Mouse (Mus musculus) small intestine, adult 2 months (tissue): ENCODE data around the gene Ppp2r1a. TPM values are rescaled to one million over a fixed set of nuclear protein-coding genes. Genes with fewer than 3 reads are reported as not detected.

Source experiments
- H3K27ac ChIP-seq: fragments of 200-500 bp; 2 replicates; pipeline ENCODE4 v1.5.1; 2012; ENCODE audit warnings: low read depth, low read length, control low read depth, inconsistent platforms; ENCODE audit not compliant: insufficient read depth
- H3K27me3 ChIP-seq: fragments of 200-500 bp; 2 replicates; pipeline ENCODE4 v1.6.1; 2012; ENCODE audit warnings: mild to moderate bottlenecking, moderate library complexity, low read length, inconsistent platforms; ENCODE audit not compliant: control insufficient read depth, insufficient read depth
- H3K36me3 ChIP-seq: fragments of 200-500 bp; 2 replicates; pipeline ENCODE4 v1.6.1; 2012; ENCODE audit warnings: mild to moderate bottlenecking, low read length, control low read depth, inconsistent platforms; ENCODE audit not compliant: control insufficient read depth, insufficient read depth
- H3K4me1 ChIP-seq: fragments of 200-500 bp; 2 replicates; pipeline ENCODE4 v1.6.1; 2012; ENCODE audit warnings: low read length, inconsistent platforms, mixed read lengths; ENCODE audit not compliant: control insufficient read depth, insufficient read depth, insufficient read length
- H3K4me3 ChIP-seq: fragments of 200-500 bp; 2 replicates; pipeline ENCODE4 v1.5.1; 2012; ENCODE audit warnings: low read depth, mild to moderate bottlenecking, control low read depth, inconsistent platforms, low read length, moderate library complexity
- CTCF ChIP-seq: fragments of 200-500 bp; IDR thresholded peaks from 2 replicates; pipeline ENCODE4 v1.5.1; 2012; ENCODE audit warnings: low read depth, mild to moderate bottlenecking, control low read depth, inconsistent platforms, low read length, moderate library complexity, mixed read lengths; ENCODE audit not compliant: insufficient replicate concordance, insufficient read length; ENCODE audit errors: extremely low read depth
- POLR2A ChIP-seq: fragments of 200-500 bp; IDR thresholded peaks from 2 replicates; pipeline ENCODE4 v1.6.1; 2012; ENCODE audit warnings: low read depth, mild to moderate bottlenecking, control low read depth, inconsistent platforms, low read length, moderate library complexity
- WGBS: fragments of 180-500 bp; shearing (Covaris S2); methylation state at CpG from one replicate; pipeline ENCODE4 v1.1.7; 2018; 5-methylcytosine and 5-hydroxymethylcytosine counted together
- polyA plus RNA-seq: library from polyadenylated mRNA; depleted of rRNA; stranded (reverse); fragments of >200 nt; gene quantifications from 2 replicates; pipeline ENCODE4 v1.2.3, GENCODE M21; 2012; rRNA removed

Ppp2r1a gene
- polyA plus RNA-seq, 1 experiment: 113 TPM

DNA sequence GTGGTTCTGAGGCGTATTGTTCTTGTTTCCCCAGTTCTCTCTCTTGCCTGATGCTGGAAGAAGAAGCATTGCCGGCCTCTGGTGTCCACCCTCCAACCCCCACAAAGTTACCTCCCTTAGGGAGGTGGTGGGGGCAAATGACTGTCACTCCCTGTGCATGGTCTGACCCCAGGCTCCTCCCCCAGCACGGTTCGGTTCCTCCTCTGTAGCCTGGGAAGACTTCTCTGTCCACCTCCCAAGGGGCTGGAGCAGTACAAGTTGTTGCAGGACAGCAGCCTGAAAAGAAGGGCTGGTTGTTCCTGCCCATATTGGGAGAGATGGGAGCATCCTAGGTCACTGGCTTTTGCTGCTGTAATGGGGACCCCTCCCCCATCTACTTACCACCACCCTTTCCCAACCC, 20.3 kb downstream of the Ppp2r1a start:
- Histone ChIP-seq H3K27ac (no peak overlapping the region), H3K4me1 (no peaks in the 10 kb centered on the region), H3K36me3 (peaks cover 78% of the 10 kb centered on the region), H3K27me3 (no peaks in the 10 kb centered on the region), H3K4me3 (no peak overlapping the region)
- 90% methylated on average over 4 of the region's 4 CpGs for WGBS
- TF ChIP-seq CTCF (no peak), POLR2A (no peak)

DNA sequence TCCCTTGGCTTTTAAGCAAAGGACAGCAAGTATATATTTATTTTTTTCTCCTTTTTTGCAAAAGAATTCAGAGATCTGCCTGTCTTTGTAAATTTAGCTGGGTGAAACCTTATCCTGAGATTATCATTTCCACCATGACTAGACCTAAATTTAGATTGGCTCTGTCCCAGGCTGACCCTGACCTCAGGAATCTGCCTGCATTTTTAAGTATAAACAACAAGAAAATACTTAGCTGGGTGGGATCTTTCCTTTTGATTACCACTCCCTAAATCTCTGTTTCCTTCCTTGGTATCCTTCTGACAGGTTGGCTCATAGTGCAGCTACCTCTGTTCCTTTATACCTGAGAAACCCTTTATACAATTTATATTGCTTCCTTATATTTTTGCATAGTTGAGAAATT, 21.6 kb downstream of the Ppp2r1a start:
- Histone ChIP-seq H3K36me3 (peaks cover 66% of the 10 kb centered on the region), H3K27me3 (no peaks in the 10 kb centered on the region), H3K4me3 (no peak overlapping the region), H3K27ac (no peak overlapping the region), H3K4me1 (no peaks in the 10 kb centered on the region)
- TF ChIP-seq POLR2A (no peak), CTCF (no peak)

DNA sequence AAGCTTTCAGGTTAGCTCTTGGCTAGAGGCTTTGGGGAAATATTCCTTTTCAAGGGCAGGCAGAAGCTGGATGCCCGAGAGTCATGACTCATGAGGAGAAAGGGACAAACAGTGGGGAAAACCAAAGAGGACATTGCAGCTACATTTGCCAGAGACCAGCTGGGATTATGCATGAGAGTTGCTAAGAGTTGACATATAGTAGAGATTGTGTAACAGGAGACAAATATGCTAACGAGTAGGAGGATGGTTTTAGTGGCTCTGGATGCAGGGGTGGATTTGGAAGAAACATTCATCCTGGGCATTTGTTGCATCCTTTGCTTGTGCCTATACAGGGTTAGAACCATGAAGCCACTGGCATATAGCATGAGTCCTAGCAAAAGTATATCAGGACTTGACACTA, 48.6 kb downstream of the Ppp2r1a start:
- H3K4me3 ChIP-seq: no peak overlapping the region
- WGBS: 68% methylated on average over 2 of the region's 2 CpGs
- no peak overlapping the region for H3K27ac ChIP-seq
- TF ChIP-seq CTCF (no peak), POLR2A (no peak)
- H3K4me1 ChIP-seq: no peaks in the 10 kb centered on the region
- H3K36me3 ChIP-seq: no peaks in the 10 kb centered on the region
- H3K27me3 ChIP-seq: no peaks in the 10 kb centered on the region

DNA sequence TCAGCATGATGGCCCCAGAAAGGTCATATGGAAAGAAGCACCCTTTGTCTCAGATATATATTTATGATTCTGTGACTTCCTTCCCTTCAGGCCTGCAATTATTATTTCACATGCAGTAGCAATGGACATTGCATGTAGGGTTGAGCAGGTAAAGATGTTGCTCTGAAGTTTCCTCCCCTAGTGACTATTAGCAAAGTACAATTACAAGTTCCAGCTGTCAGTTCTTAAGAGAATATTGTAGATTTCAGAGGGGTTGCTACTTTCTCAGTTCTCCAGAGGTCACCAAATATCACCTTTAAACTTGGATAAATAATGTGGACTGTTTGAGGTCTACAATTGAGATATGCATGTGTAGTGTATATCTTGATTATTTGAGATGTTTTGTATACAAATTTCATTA, 51.3 kb downstream of the Ppp2r1a start, which contains the start of gene Vmn1r233:
Vmn1r233 (minus strand) TSS at position 101 of the 400 bp plus-strand sequence.
- TF ChIP-seq POLR2A: no peak
- no peak for TF ChIP-seq CTCF
- Histone ChIP-seq H3K27me3 (no peaks in the 10 kb centered on the region), H3K4me3 (no peak within 1 kb of the TSS)

DNA sequence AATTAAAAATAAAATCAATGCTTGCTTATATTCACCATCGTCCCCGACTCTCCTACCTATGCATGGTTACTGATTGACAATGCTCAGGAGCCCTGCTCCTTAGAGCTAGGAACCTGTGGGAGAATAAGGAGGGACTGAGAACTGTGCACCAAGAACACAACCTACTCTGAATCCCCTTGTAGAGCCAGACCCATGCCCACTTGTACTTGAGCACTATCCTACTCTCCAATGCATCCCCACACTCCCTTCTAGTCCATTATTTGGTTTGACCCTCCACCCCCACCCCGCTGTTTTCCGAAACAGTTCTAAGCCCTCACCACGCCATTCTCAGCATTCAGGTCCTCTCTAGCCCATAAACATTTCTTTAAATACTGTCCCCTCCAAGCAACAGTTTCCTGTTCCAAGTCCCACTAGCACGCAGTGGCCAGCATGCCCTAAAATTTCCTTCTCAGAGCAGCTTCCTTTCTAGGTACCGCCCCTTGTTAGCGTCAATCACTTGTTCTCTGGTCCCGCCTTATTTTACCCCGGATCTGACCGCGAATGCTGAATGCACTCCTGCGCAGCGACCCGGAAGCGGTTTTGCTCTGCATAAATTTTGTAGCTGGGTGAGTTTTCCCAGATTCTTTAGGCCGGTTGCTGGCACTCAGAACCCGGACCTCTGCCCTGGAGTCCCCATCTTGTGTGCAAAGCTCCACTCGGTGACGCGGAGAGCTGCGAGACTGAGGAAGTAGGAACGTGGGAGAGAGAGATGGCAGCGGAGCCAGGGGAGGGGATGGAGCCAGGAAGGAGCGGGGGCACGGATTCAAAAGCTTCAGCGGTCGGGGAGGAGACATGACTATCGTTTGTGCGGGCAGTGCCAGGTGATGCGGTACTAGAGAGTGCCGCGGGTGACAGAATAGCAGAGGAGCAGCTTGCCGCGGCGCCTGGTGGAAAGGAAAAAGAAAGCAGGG, 63.5 kb downstream of the Ppp2r1a start, which contains the start of gene Zfp160:
Zfp160 (plus strand) TSS at position 522 of the 950 bp plus-strand sequence.
- peaks cover 4% of the 10 kb centered on the region; the same call in 1 of the 2 replicates for H3K4me1 ChIP-seq
- no peaks in the 10 kb centered on the region; the same call in 1 of the 2 replicates for H3K27me3 ChIP-seq
- H3K4me3 ChIP-seq: peak within 1 kb of the TSS; percentile 67
- H3K27ac ChIP-seq: peak within 1 kb of the TSS; percentile 65
- TF ChIP-seq POLR2A (peak; percentile 73), CTCF (peak; percentile 22; the same call in 1 of the 2 replicates)
- 3% methylated on average over 36 of the region's 36 CpGs for WGBS
- peaks cover 12% of the 10 kb centered on the region for H3K36me3 ChIP-seq

More for the DNA sequence above, 51.3 kb downstream of the Ppp2r1a start, which contains the start of gene Vmn1r233:
- Histone ChIP-seq H3K36me3 (no peaks in the 10 kb centered on the region), H3K4me1 (no peaks in the 10 kb centered on the region), H3K27ac (no peak within 1 kb of the TSS)

DNA sequence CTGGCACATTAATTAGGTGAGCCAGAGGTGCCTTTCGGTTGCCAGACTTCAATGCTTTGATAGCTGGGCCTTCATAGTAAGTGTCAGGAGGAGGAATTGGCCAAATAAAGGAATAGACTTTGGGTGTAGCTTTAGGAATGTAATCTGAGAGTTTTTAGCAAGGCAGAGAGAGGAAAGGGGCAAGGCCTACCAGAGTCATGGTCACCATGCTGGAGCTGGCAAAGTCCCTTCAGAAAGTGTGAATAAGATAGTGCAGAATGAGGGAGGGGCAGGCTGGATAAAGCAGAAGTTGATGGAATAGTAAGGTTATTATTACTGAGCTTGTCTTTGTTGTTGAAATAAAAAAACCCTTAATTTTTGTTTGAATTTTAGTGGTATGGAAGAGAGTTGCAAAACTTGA, 64.6 kb downstream of the Ppp2r1a start:
- peak overlapping the region; percentile 65 for H3K27ac ChIP-seq
- H3K4me1 ChIP-seq: peaks cover 4% of the 10 kb centered on the region; the same call in 1 of the 2 replicates
- peaks cover 16% of the 10 kb centered on the region for H3K36me3 ChIP-seq
- TF ChIP-seq CTCF: no peak
- TF ChIP-seq POLR2A: no peak
- 9% methylated on average over 1 of the region's 1 CpGs for WGBS
- H3K4me3 ChIP-seq: no peak overlapping the region
- no peaks in the 10 kb centered on the region for H3K27me3 ChIP-seq

Other genes starting within 250 kb of the Ppp2r1a start
- gene Vmn1r227, start 215.5 kb upstream of the Ppp2r1a start, polyA plus RNA-seq: not detected in 2 replicates
- gene Vmn1r228, start 159.2 kb upstream of the Ppp2r1a start, polyA plus RNA-seq: not detected in 2 replicates
- gene Vmn1r229, start 133.8 kb upstream of the Ppp2r1a start, polyA plus RNA-seq: not detected in 2 replicates
- gene Vmn1r230, start 104.9 kb upstream of the Ppp2r1a start, polyA plus RNA-seq: not detected in 2 replicates
- not detected in 2 replicates for gene Vmn1r231, start 40.2 kb upstream of the Ppp2r1a start, polyA plus RNA-seq
- gene Vmn1r232, start 25.6 kb upstream of the Ppp2r1a start, polyA plus RNA-seq: not detected in 2 replicates
- not detected in 2 replicates for gene Vmn1r233, start 51.2 kb downstream of the Ppp2r1a start, polyA plus RNA-seq
- 0.33 and 0.89 TPM in 2 replicates for gene Zfp160, start 63.6 kb downstream of the Ppp2r1a start, polyA plus RNA-seq